Mouse (Mus musculus) cerebellum, postnatal 4 days (tissue): ENCODE data around the gene Mrtfa.

Source experiments
- DNase-seq, 2 experiments: peaks; one replicate each; pipeline ENCODE4 v3.0.0; 2022; ENCODE audit warnings: low spot score in 2 of 2, mixed read lengths in 1 of 2

Mrtfa gene

DNA sequence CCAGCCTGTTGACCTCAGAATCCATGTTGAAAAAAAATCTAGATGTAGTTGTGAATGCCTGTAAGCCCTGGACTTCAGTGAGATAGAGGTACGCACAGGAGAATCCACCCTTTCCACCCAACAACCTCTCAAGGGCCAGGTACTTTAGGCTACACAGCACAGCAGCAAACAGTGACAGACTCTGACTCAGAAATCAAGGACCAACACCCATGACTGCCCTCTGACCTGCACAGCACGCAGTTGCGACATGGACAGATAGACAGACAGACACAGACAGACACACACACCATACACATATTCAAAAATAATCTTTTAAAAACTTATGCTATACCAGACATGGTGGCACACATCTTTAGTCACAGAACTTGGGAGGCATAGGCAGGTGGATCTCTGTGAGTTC lies 34.7 kb downstream of the Mrtfa start:
- no peak for DNase-seq

DNA sequence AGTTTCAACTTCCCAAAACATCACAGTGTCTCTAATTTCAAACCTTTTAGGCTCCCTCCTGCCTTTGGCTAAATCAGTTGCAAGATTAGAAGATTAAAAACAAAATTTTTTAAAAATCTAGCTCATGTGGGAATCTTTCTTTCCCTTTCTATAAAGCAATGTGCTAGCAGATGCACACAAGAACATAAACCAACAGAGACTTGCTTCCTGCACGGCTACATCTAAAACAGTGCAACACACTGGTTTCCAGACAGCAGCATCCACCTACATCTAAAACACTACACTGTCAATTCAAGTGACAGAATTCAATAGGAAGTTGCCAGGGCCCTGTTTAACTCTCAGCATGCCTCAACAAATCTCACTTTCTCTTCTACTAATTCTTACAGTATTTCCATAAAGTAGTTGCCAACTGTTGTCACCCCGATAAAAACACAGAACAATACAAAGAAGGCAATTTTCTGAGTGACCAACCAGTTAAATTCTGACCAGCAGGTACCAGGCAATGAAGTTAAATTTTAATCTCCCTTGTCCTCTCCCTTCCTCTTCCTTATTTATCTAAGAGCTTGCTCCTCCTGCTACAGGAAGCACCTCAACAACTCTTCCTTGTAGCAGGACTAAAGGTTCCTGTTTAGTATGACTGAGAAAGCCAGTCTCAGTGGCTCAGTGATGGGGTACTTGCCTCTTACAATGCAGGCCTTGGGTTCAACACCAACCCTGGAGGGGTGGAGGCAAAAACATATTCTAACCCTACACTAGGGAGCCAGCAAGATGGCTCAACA lies 35.5 kb downstream of the Mrtfa start:
- DNase-seq, result no peak

DNA sequence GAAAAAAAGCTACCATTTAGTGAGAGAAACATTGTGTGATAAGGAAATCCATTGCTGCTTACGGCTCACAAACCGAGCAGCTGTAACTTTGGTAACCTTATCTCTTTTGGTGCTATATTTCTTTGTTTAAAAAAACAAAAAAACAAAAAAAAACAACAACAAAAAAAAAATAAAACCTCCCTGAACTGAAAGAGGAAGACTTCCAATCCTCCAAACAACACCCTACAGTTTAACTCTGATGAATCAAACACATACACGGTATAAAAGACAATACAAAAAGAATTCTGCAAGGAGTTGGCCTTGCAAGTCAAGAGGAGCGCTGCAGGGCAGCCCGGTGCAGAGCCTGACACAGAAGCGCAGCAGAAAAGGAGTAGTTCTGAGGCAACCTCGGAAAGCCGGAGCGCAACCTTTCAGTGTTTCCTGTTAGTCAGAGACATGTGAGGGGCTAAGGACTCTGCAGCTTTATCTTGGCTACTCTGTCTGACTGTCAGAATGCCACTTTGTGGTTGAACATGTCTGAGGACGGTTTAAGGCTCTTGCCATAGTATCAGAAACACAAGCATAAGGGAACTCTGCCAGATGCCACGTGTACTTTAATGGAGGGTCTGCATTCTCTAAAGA lies 48.5 kb downstream of the Mrtfa start:
- DNase-seq, result no peak

DNA sequence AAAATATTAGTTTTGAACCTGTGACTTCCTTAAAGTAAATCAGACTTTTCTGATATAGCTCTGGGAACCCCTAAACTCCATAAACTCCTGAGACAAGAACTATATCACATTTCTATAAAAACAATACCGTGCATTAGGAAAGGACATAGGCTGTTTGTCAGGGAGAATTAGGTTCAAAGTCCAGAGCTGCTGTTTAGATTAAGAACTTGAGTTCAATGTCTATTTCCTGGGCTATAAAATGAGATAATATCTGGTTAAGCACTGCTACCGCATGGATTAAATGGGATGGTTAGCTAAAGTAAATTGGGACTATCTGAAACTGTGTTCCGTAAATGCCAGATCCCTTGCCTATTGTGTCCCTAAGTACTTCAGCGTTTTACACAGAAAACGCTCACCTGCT lies 50.6 kb downstream of the Mrtfa start:
- no peak for DNase-seq

DNA sequence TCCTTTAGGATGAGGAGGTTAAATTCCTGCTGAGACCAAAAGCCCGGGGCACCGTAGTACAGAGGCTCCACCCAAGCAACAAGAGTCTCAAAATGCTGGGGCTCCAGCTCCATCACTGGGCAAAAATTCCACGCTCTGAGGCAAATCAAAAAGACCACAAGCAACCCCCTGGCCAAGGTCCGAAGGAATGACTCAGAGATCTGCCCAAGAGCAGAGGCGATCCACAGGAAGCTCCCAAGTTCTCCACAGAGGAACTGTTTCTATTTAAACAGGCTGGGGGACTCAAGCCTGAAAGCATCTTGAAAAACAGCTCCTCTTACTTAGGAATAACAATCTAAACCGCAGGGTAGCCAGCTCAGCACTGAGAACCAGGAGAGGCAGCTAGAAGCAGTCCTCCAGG lies 53.3 kb downstream of the Mrtfa start:
- no peak for DNase-seq

DNA sequence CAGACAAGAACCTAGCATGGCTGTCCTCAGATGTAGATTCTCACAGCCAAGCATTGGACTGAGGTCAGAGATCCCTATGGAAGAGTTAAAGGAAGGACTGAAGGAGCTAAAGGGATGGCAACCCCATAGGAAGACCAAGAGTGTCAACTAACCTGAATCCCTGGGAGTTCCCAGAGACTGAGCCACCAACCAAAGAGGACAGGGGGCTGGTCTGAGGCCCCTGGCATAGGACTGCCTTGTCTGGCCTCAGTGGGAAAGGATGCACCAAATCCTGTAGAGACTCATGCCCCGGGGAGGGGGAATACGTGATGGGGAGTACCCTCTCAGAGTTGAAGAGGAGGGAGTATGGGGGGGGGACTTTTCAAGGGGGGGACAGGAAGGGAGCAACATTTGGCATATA lies 56.8 kb downstream of the Mrtfa start:
- DNase-seq, result no peak

DNA sequence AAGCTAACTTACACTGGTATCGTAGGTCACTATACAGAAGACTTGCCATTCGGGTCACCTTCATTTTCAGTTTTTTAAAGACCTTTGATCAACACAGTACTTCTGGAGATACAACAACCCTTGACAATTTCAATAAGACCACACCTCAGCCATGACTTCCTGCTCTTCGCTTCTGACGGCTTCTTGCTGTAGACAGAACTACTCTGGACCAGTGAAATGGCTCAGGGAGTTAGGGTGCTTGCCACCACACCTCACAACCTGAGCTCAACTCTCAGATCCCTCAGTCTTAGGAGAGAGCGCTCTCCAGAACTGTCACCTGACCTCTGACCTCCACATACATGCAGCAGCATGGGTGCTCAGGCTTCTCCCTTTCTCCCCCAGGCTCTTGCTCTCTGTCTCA lies 59.4 kb downstream of the Mrtfa start:
- DNase-seq, result no peak

DNA sequence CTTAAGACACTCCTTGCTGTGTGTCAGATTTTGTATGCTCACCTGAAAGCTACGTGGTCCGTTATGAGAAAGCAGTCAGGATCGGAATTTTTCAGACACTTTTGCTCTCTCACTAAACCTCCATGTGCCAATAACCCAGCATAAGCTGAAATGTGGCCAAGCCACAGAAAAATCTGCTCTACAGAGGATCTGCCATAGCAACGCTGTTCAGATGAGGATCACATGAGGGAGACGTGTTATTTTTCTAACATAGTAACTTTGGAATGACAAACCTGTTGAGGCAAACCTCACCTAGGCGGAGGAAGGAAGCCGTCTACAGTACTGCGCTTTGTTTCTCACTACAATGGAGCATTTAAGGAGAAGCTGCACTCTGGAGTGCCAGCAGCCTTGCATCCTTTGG lies 60.6 kb downstream of the Mrtfa start:
- DNase-seq, result no peak

DNA sequence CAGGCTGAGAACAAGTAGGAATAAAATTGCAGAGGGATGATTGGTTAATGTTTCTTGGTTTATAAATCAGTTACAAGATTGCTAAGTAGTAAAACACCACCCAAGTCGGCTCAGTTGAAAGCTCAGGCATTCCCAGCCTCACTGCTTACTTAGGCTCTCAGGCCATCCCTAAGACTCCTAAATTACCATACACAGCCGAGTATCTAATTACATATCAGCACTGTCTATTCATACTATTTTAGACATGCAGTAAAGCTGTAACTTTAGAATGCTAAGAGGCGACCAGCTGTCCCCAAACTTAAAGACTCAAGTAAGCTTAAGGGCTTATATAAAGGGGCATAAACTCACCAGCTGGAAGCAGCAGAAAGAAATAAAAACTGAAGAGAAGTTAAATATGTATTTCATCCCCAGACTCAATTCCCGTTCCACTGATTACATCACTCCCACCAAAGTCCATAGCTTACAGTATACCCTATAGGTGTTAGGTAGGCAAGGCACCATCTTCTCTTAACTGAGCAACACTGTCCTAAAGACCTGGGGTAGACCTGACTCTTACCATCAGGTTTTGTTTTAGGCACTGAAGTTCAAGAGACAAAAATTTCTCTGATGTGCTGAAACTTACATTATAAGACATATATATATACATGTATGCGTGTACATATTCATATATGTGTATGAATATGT lies 62.3 kb downstream of the Mrtfa start:
- DNase-seq, result no peak

DNA sequence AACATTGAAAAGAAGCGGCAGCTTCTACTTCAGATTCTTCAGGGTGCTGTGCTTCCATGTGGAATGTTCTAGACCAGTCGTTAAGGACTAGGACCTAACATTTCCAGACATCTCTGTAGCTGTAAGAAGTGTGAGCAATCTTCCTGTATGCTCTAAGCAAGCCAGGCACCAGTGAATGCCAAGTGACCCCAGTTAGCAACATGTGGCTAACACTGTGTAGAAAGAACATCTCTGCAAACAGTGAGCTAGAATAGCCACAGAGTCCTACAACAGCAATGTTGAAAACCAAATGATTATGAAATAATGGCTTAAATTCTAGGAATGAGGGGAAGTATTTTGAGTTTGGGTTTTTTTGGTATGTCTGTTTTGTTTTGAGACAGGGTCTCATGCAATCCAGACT lies 66.3 kb downstream of the Mrtfa start:
- DNase-seq, result no peak

DNA sequence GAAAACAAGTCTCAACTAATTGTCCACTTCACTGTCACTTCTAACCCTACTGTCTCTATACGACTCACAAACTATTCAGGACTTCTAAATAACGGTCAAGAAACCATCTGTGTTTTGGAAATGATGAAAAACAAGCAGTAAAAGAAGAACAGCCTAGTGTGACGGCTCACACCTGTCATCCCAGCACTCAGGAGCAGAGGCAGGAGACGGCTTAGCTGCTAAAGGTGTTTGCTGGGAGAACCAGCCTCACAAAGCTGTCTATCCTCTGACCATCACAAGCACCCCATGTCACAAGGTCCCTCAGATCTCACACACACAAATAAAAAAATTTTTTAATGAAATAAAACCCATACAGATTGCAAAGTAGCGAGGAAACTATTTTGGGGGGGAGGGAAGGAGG lies 67.4 kb downstream of the Mrtfa start:
- DNase-seq, result no peak

DNA sequence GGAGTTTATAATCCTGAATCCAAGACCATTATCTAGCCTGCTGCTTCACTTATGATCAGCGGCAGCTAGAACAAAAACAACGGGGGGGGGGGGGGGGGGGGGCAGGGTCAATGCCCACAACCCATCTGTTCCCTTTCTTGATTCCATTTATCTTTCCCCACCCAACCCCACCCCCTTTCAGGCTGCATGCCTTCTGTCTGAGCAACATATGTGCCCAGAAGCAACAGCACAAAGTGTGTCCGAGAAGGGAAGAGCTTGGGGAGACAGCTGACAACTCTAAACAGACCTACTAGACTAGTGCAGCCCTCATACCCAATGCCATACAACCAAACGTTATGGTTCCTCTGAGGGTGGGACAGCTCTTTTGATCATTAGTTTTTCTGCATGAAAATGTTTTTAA lies 68.0 kb downstream of the Mrtfa start:
- no peak for DNase-seq

DNA sequence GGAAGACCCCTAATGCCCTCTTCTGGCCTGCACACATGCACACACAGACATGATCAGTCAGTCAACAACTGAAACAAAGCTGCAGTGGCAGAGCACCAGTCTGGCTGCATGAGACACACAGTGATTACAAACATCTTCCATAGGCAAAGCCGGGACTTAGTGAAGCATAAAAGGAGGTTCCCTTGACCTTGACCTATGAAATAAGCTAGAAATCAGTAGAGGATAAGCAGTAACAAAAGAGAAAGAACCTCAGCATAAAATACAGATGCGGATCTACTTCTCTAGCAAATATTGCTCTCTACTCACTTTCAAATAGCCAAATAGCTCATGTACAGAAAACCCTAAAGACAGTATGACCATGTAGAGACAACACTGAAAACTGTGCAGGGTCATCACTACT lies 68.5 kb downstream of the Mrtfa start:
- no peak for DNase-seq

DNA sequence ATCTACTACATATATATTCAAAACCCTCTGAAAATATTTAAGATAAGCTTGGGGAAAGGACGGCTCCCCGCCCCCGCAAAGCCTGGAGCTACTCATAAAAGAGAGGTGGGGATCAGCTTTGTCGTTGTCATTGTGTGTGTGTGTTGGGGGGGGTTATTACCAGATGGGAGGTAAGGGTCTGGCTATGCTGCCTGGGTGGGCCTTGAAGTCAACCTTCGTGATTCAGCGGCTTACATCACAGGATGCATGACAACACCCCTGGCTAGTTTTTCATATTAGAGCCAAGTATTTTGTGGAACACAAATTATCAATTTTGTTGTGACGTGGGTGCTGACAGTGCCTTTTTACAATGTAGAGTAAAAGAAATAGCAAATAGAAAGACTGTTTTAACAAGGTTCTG lies 69.6 kb downstream of the Mrtfa start:
- DNase-seq, result no peak

DNA sequence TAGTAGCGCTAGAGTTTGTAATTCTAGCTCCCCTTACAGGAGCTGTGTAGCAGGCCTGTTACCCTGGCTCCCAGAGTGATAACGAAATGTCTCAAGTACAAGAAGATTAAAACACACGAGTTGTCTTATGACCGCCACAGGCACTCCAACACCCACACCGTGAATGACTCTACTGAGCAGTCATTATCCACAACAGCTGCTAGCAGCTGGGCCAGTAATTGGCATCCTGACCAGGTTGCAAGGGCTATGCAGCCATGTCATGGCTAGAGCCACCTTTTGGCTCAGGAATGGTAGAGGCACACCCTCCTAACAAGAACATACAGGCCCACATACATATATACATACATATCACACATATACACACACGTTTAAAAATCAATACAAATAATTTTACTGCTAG lies 70.4 kb downstream of the Mrtfa start:
- no peak for DNase-seq

DNA sequence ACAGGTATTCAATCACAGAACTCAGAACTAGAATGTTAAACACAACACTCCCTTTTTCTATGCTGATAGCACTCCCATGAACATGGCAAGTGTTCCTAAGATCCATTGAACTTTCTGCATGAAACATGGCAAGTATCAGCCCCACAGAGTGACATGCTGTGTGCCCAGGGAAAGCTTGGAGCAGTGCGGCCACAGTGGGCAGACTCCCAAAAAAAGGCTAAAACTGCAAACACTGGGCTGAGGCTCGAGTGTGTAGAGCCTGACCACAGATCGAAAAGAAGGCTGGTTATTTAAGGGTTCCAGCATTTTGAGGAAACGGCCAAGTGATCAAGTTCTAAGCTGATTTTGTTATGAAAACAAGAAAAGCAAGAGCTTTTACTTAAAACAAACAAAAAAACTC lies 72.3 kb downstream of the Mrtfa start:
- no peak for DNase-seq

DNA sequence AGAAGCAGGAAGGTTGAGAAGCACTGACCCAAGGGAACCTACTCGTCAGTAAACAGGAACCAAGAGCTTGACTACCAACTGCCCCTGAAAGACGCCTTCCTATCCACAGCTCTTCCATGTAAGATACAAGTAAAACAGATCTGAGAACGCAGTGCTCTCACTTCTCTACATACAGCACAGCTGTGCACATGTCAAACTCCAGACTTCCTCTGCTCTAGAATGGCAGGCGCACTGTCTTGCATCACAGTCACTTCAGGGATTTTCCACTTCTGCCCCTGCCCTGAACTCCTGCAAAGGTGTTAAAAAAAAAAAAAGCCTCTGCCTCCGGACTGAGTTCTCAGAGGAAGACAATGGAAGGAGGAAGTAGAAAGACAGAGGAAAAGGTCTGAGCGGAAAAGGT lies 78.0 kb downstream of the Mrtfa start:
- no peak for DNase-seq

DNA sequence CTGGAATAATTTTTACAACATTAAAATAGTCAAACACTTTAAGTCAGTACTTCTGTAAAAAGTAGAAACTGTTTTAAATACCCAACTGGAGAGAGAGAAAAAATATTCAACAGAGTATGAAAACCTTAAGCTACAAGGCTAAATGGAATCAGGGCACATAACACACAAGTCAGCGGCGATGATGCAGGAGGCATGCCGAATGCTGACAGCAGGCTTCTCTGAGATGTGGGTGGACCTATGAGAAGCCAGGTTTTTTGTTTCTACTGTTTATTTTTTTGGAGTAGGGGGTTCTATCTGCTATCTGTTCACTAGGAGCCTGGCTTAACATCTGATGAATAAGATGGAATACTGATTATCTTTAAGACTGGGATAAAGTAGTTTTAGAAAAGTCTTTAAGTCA lies 80.2 kb downstream of the Mrtfa start:
- DNase-seq, result no peak

DNA sequence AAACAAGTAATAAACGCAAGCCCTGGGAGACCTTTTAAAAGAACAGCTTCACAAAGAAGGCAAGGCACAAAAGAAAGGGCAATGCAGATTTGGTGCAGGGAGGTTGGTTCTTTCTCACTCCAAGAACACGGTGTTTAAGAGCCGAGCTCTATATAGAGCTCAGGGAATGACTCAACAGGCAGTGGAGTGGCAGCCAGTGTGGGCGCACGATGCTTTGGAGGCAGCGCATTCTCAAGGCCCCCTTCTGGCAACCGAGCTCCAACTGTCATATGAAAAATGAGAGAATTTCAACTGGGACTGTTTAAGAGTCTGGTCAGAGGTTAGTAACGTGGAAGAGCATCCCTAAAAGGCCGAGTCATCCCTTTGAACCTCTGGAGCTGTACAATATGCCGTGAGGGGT lies 84.6 kb downstream of the Mrtfa start:
- DNase-seq, result no peak

DNA sequence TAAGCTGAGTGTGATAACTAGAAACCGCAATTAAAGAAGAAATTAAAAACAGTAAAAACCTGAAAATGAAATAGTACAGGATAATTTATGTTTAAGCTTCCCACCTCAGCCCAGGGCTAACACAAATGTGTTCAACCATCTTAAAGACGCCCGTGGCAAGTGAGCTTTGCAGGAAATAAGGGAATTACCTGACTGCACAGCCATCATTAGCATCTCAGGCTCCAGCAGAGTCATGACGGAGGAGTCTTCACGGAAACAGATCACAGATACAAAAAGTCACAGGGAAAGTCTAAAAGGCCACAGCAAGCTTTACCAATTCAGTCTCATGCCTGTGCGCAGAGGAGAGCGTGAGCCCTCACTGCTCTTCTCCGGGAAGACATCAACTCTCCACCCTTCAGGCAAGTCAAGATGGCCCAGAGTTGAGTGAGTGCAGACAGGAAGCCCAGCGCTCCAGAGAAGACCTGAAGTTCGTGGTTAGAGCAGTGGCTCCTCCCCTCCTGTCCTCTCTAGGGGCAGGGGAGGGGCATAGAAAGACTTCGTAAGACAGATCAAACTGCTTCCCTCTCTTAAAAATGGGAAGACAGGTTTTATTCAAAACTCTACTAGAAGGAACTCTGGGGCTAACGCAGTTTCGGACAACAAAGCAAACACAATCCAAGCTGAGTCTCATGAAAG lies 85.8 kb downstream of the Mrtfa start:
- no peak for DNase-seq

DNA sequence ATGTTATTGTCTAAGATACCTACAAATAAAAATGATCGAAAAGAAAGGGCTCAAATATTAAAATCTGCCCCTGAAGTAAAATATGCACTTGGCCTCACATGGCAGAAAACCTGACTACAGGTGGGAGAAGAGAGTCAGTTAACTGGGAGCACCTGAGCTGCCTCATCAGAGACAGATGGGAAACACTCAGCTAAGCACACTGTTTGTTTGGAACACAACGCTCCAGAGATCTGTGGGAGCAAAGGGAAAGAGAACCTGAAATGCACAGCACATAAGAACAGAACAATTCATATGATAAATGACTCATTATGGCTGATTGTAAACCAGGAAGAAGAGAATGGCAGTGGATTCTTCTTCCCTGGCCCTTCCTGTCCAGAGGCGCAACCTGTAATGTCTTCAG lies 87.1 kb downstream of the Mrtfa start:
- no peak for DNase-seq

DNA sequence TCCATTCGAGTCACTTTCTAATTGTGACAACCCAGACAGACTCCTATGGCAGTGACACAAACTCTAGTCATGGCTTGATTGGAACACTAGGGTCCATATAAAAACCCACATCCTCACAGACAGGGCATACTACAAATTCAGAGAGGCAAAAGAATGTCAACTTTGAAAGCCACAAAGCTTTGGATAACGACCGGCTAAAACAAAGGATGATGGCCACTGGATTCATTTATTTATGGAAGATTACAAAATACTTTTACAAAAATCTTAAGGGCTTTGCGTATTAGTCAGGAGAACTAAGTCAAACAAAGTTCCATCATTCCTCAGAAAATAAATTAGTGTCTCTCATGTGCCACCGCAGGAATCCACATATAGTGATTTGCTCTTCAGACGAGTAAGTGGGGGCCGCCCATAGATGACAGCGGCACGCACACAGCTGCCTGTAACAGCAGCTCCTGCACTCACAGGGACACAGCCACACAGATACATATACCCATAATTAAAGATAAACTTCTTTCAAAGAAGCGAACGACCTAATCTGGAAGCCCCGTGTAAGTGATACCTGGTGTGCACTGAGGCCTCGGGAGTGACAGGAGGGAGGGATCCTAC lies 88.2 kb downstream of the Mrtfa start:
- no peak for DNase-seq
